Mouse (Mus musculus): ENCODE measurements around the gene C1rb. TPM values are rescaled to one million over a fixed set of nuclear protein-coding genes. Genes with fewer than 3 reads are reported as not detected.
"Not testable (repeated sequence)": the region's sequence is repeated elsewhere in the genome, so short reads cannot be mapped to it uniquely, and the experiment has no call there.

The C1rb gene
- polyA plus RNA-seq, 1 experiment from 2014 or later = not detected

DNA sequence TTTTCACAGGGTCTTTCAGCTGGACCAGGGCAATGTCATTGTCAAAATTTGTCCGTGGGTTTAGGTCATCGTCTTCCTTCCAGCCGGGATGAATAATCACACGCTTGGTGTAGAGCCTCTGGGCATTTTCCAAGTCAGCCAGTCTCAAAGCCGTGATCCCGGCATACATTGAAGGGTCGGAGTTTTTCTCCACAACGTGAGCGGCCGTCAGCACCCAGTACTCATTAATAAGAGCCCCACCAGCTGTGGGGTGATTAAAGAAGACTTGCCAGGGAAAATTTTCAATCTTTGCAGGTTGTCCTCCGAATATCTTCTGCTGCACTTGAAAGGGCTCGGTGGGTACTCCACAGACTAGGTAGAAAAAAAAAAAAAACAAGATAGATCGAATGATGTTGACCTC is 55.5 kb downstream of the C1rb start:
- no peak for TF ChIP-seq CTCF (IDR thresholded peaks at IDR 0.05; ENCODE audit: low read depth)
- Histone ChIP-seq H3K9me3 (ENCODE audit: low read depth, low read length) (no peaks in the 10 kb centered on the region), H3K27me3 (ENCODE audit: insufficient read depth, low read length) (no peaks in the 10 kb centered on the region), H3K4me3 (ENCODE audit: low read depth, low read length) (no peak overlapping the region), H3K4me1 (ENCODE audit: insufficient read depth) (no peaks in the 10 kb centered on the region), H3K9ac (no peak overlapping the region), H3K27ac (ENCODE audit: low read depth) (no peak overlapping the region), H3K36me3 (ENCODE audit: insufficient read depth) (no peaks in the 10 kb centered on the region), H3K4me2 (no peak overlapping the region)
- WGBS = 81% methylated on average over 13 of the region's 13 CpGs
- DNase-seq = no peak
- no peak for ATAC-seq (ENCODE audit: insufficient read depth)

DNA sequence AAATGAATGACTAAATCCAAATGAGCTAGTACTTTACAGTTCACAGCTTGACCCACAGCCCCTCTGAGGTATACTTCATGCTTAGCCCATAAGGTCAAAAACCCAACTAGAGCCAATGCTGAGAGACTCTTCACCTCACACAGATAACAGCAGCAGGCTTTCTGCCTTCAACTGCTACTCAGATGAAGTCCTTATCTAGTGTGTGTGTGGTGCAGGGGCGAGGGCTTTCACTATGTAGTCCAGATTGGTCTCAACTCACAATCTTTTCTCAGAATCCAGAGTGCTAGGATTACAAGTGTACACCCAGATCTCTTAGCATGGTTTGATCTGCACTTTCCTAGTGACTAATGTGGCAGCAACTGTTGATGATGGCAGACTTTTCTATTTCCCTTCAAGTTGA is 56.1 kb downstream of the C1rb start:
- H3K9me3 ChIP-seq (ENCODE audit: low read depth, low read length); H3K4me1 ChIP-seq (ENCODE audit: insufficient read depth); H3K4me2 ChIP-seq; H3K9ac ChIP-seq; H3K4me3 ChIP-seq (ENCODE audit: low read depth, low read length); H3K36me3 ChIP-seq (ENCODE audit: insufficient read depth); ATAC-seq (ENCODE audit: insufficient read depth); H3K27me3 ChIP-seq (ENCODE audit: insufficient read depth, low read length); DNase-seq; H3K27ac ChIP-seq (ENCODE audit: low read depth): not testable (repeated sequence)
- WGBS = 30% methylated on average over 1 of the region's 1 CpGs

DNA sequence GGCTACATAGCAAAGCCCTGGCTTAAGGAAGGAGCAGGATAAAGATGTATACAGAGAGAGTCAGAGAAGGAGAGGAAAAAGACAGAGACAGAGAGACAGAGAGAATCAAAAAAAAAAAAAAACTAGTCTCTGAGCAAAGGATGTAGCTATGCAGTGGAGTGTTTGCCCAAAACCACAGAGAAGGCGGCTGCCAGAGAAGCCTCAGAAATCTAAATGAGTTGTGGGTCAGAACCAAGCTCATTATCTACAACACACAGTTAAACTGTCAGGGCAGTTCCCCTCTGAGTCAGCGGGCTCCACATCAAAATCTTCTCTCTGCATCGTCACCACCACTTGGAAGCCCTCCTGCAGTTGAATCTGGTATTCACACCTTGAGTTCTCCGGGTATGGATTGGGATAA is 60.7 kb downstream of the C1rb start:
- no peaks in the 10 kb centered on the region for H3K36me3 ChIP-seq (ENCODE audit: insufficient read depth)
- DNase-seq (no peak), ATAC-seq (ENCODE audit: insufficient read depth) (no peak)
- H3K27me3 ChIP-seq (ENCODE audit: insufficient read depth, low read length) = no peaks in the 10 kb centered on the region
- H3K9ac ChIP-seq = no peak overlapping the region
- WGBS = 71% methylated on average over 4 of the region's 4 CpGs
- no peak overlapping the region for H3K27ac ChIP-seq (ENCODE audit: low read depth)
- H3K4me1 ChIP-seq (ENCODE audit: insufficient read depth) = no peaks in the 10 kb centered on the region
- H3K4me2 ChIP-seq = no peak overlapping the region
- no peak overlapping the region for H3K4me3 ChIP-seq (ENCODE audit: low read depth, low read length)
- H3K9me3 ChIP-seq (ENCODE audit: low read depth, low read length) = no peaks in the 10 kb centered on the region
- no peak for TF ChIP-seq CTCF (IDR thresholded peaks at IDR 0.05; ENCODE audit: low read depth)

Other genes with a start within 250 kb of the C1rb start
- 31.3 and 33.4 TPM in 2 replicates for gene Pex5, start 155.2 kb upstream of the C1rb start, polyA plus RNA-seq (2014; fragmentation: Nextera tagmentation; extraction: Ambion mirVana)
- gene Clstn3, start 105.5 kb upstream of the C1rb start, polyA plus RNA-seq (2014; fragmentation: Nextera tagmentation; extraction: Ambion mirVana) = 1.9 and 2.0 TPM in 2 replicates
- gene C1rl, start 77.2 kb upstream of the C1rb start, polyA plus RNA-seq (2014; fragmentation: Nextera tagmentation; extraction: Ambion mirVana) = 0.66 and 0.78 TPM in 2 replicates
- 1.9 TPM in 2 replicates for gene C1ra, start 57.9 kb upstream of the C1rb start, polyA plus RNA-seq (2014; fragmentation: Nextera tagmentation; extraction: Ambion mirVana)
- 0.64 and 1.2 TPM in 2 replicates for gene C1s1, start 27.9 kb upstream of the C1rb start, polyA plus RNA-seq (2014; fragmentation: Nextera tagmentation; extraction: Ambion mirVana)
- not detected in 2 replicates for gene C1s2, start 65.8 kb downstream of the C1rb start, polyA plus RNA-seq (2014; fragmentation: Nextera tagmentation; extraction: Ambion mirVana)
- 50.3 and 53.1 TPM in 2 replicates for gene Lpcat3, start 92.7 kb downstream of the C1rb start, polyA plus RNA-seq (2014; fragmentation: Nextera tagmentation; extraction: Ambion mirVana)
- gene Emg1, start 141.9 kb downstream of the C1rb start, polyA plus RNA-seq (2014; fragmentation: Nextera tagmentation; extraction: Ambion mirVana) = 214 and 228 TPM in 2 replicates
- gene Phb2, start 142.0 kb downstream of the C1rb start, polyA plus RNA-seq (2014; fragmentation: Nextera tagmentation; extraction: Ambion mirVana) = 354 and 377 TPM in 2 replicates
- 12.1 and 12.6 TPM in 2 replicates for gene Ptpn6, start 168.4 kb downstream of the C1rb start, polyA plus RNA-seq (2014; fragmentation: Nextera tagmentation; extraction: Ambion mirVana)
- 429 and 440 TPM in 2 replicates for gene Grcc10, start 171.1 kb downstream of the C1rb start, polyA plus RNA-seq (2014; fragmentation: Nextera tagmentation; extraction: Ambion mirVana)
- not detected in 2 replicates for gene Gm45234, start 185.7 kb downstream of the C1rb start, polyA plus RNA-seq (2014; fragmentation: Nextera tagmentation; extraction: Ambion mirVana)
- gene Atn1, start 186.2 kb downstream of the C1rb start, polyA plus RNA-seq (2014; fragmentation: Nextera tagmentation; extraction: Ambion mirVana) = 13.1 and 15.1 TPM in 2 replicates
- gene Eno2, start 199.4 kb downstream of the C1rb start, polyA plus RNA-seq (2014; fragmentation: Nextera tagmentation; extraction: Ambion mirVana) = 2.2 and 4.1 TPM in 2 replicates
- 0.17 and 0.58 TPM in 2 replicates for gene Lrrc23, start 209.4 kb downstream of the C1rb start, polyA plus RNA-seq (2014; fragmentation: Nextera tagmentation; extraction: Ambion mirVana)
- gene Spsb2, start 238.4 kb downstream of the C1rb start, polyA plus RNA-seq (2014; fragmentation: Nextera tagmentation; extraction: Ambion mirVana) = 6.8 and 6.9 TPM in 2 replicates
- gene Tpi1, start 244.0 kb downstream of the C1rb start, polyA plus RNA-seq (2014; fragmentation: Nextera tagmentation; extraction: Ambion mirVana) = 701 and 718 TPM in 2 replicates